Mouse (Mus musculus) embryonic facial prominence, embryonic 14.5 days (tissue): ENCODE data around the gene Rsph14. TPM values are rescaled to one million over a fixed set of nuclear protein-coding genes. Genes with fewer than 3 reads are reported as not detected.
A peak's percentile ranks its signal among the peaks of the same experiment; 100 is the strongest.

Source experiments
- ATAC-seq: fragments of 200-750 bp; cut with Nextera tagmentation; 2 replicates; pipeline ENCODE4 v1.8.0; 2017; ENCODE audit warnings: low read depth, moderate number of reproducible peaks, moderate TSS enrichment
- DNase-seq: peaks from one replicate; pipeline ENCODE4 v3.0.0-alpha.2; 2015; ENCODE audit warnings: low spot score
- H3K27ac ChIP-seq: fragments of 300-500 bp; sonication (generic); replicated peaks from 2 replicates; pipeline ENCODE4 v1.5.1; 2014; ENCODE audit warnings: low read depth, mild to moderate bottlenecking, low read length, moderate library complexity
- H3K27me3 ChIP-seq: fragments of 300-500 bp; sonication (generic); replicated peaks from 2 replicates; pipeline ENCODE4 v1.6.1; 2014; ENCODE audit warnings: low read length; ENCODE audit not compliant: control insufficient read depth, insufficient read depth
- H3K36me3 ChIP-seq: fragments of 300-500 bp; sonication (generic); 2 replicates; pipeline ENCODE4 v1.6.1; 2014; ENCODE audit warnings: low read length, mixed read lengths; ENCODE audit not compliant: control insufficient read depth, insufficient read depth
- H3K4me1 ChIP-seq: fragments of 300-500 bp; sonication (generic); 2 replicates; pipeline ENCODE4 v1.6.1; 2014; ENCODE audit warnings: antibody characterized with exemption, low read length; ENCODE audit not compliant: control insufficient read depth, insufficient read depth
- H3K4me2 ChIP-seq: fragments of 300-500 bp; sonication (generic); 2 replicates; pipeline ENCODE4 v1.6.1; 2014; ENCODE audit warnings: low read depth, mild to moderate bottlenecking, low read length, moderate library complexity, mixed read lengths
- H3K4me3 ChIP-seq: fragments of 300-500 bp; sonication (generic); 2 replicates; pipeline ENCODE4 v1.5.1; 2014; ENCODE audit warnings: low read depth, mild to moderate bottlenecking, low read length
- H3K9ac ChIP-seq: fragments of 300-500 bp; sonication (generic); 2 replicates; pipeline ENCODE4 v1.6.1; 2014; ENCODE audit warnings: low read depth, mild to moderate bottlenecking, low read length, moderate library complexity, mixed read lengths
- H3K9me3 ChIP-seq: fragments of 300-500 bp; sonication (generic); 2 replicates; pipeline ENCODE4 v1.6.1; 2016; ENCODE audit warnings: low read length; ENCODE audit not compliant: control insufficient read depth
- WGBS: fragments of 180-500 bp; shearing (Covaris S2); extraction: QIAGEN DNeasy Blood & Tissue Kit; methylation state at CpG from one replicate; pipeline ENCODE4 v1.1.7; 2014; 5-methylcytosine and 5-hydroxymethylcytosine counted together
- polyA plus RNA-seq: library from polyadenylated mRNA; unstranded; fragments of >200 nt; fragmentation: Nextera tagmentation; extraction: Ambion mirVana; gene quantifications from 2 replicates; pipeline ENCODE4 v1.2.1, GENCODE M21; 2014

The Rsph14 gene
- 0.39 and 2.4 TPM in 2 replicates for polyA plus RNA-seq

DNA sequence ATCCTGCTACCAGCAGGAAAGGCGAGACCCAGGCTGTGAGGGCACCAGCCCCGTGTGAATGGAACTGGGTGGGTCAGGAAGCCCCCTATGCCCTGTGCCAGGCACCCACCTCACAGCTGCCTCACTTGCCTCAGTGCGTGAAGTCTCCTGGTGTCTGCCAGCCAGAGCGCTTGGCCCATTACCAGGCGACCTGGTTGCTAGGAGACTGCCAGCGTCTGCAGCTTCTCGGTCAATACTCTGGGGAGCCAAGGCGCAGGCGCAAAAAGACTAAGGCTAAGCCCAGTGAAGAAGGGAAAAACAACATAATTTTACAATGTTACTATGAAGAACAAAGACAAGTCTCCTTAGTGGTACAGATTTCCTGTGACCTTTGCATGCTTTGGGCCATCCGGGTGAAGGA is at the start of gene Rsph14:
Rsph14 (minus strand) TSS at position 192 of the 400 bp plus-strand sequence.
- Histone ChIP-seq H3K9ac (no peak within 1 kb of the TSS), H3K9me3 (no peaks in the 10 kb centered on the region), H3K4me3 (no peak within 1 kb of the TSS), H3K27me3 (no peaks in the 10 kb centered on the region), H3K27ac (no peak within 1 kb of the TSS), H3K4me1 (peaks cover 9% of the 10 kb centered on the region), H3K4me2 (peak within 1 kb of the TSS; percentile 33), H3K36me3 (no peaks in the 10 kb centered on the region)
- DNase-seq = peak; percentile 92
- ATAC-seq = peak; percentile 49; the same call in 1 of the 2 replicates
- WGBS = 21% methylated on average over 10 of the region's 10 CpGs

DNA sequence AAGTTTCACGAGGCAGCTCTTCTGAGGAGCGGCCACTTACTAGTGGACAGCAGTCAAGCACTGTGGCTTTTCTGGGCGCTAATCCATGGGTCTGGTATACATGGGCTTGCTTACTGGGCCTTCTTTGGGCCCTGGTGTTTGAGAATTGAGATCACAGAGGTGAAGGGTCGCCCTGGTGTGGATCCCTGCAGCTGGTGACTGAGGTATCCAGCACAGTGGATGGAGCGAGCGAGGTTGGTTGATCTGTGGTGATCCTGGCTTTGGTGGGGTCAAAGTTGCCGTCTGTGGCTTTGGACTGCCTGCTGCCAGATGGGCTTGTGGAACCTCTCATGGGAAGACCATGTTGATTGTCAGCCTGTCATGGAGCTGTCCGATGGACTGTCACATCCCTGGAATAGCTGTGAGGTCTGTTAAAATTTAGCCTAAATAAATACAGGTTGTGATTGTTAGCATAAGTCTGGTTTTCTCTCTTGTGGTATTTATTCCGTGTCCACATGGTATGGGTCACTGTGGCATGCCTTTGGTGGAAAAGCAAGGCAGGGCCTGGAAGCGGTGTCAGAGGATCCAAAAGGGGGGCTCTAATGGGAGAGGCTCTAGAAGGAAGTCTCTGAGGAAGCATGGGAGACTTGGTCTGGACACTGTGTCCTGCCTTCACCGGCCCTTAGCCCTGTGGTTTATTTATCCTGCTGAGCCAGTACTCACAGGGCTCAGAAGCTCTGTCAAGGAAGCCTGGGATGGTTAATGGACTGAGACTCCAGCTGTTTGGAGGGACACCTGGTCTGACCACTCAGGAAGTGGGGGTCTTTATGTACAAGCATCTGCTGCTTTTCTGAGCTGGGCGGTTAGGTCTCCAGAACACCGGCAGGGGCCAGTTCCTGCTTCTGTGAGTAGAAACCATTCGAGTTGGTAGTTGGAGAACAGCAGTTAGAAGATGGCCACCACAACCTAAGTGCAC is 46.1 kb upstream of the Rsph14 start:
- no peak overlapping the region for H3K4me3 ChIP-seq
- H3K27me3 ChIP-seq = no peaks in the 10 kb centered on the region
- peaks cover 3% of the 10 kb centered on the region; the same call in 1 of the 2 replicates for H3K4me1 ChIP-seq
- no peak for DNase-seq
- H3K27ac ChIP-seq = no peak overlapping the region
- H3K36me3 ChIP-seq = no peaks in the 10 kb centered on the region
- no peak overlapping the region for H3K9ac ChIP-seq
- no peak for ATAC-seq
- H3K4me2 ChIP-seq = no peak overlapping the region
- 77% methylated on average over 14 of the region's 14 CpGs for WGBS
- no peaks in the 10 kb centered on the region for H3K9me3 ChIP-seq

DNA sequence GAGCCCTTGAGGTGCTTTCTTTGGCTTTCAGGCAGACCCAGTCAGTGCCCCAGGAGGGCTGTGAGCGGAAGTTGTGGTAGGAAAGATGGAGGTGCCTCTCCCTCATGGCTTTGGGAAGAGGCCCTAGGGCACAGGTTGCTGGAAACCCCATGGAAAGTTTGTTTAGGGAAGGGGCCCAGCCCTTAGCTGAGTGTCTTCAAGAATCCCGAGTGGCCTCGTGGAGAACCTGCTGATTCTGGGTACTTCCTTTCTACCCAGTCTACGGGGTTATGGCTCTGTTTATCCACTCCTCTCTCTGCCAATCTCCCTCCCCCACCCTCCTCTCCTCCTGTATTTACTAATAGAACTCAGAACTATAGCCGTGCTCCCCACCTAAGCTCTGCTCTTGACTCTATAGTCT is 43.3 kb upstream of the Rsph14 start:
- Histone ChIP-seq H3K4me1 (peaks cover 3% of the 10 kb centered on the region; the same call in 1 of the 2 replicates), H3K9ac (no peak overlapping the region), H3K4me2 (no peak overlapping the region), H3K27me3 (no peaks in the 10 kb centered on the region), H3K9me3 (no peaks in the 10 kb centered on the region), H3K4me3 (no peak overlapping the region), H3K36me3 (no peaks in the 10 kb centered on the region), H3K27ac (no peak overlapping the region)
- 74% methylated on average over 5 of the region's 5 CpGs for WGBS
- ATAC-seq (no peak), DNase-seq (no peak)

DNA sequence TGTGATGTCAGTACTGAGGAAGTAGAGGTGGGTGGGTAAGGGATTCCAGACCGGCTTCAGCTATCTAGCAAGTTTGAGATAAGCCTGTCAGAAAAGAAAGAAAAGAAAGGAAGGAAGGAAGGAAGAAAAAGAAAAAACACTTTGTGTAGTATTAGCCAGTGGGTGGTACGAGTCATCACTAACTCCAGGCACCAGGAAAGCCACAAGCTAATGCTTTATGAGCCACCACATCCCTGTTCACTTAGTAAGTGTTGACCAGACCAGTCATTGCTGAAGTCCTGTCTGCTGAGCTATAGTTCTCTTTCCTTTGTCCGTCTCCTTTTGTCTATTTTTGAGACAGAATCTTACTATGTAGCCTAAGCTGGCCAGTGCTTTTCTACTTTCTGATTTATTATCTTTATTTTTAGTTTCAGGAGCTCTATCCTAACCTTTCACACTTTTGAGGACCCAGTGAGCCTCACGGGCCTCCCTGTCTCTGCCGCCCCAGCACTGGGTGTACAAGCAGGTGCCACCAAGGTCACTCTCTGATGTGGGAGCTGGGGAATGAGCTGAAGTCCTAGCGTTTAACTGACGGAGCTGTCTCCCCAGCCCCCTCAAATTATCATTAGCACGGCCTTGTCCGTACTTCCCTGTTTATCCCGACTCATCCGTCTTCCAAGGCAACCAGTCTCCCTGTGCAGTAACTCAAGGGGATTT is 38.0 kb upstream of the Rsph14 start:
- H3K4me3 ChIP-seq = no peak overlapping the region
- no peak overlapping the region for H3K9ac ChIP-seq
- WGBS = 77% methylated on average over 11 of the region's 11 CpGs
- H3K36me3 ChIP-seq = 0 out of 2 replicates have a peak, but pooled peaks cover 11% of the 10 kb centered on the region
- H3K4me1 ChIP-seq = peaks cover 14% of the 10 kb centered on the region
- H3K4me2 ChIP-seq = no peak overlapping the region
- H3K27me3 ChIP-seq = no peaks in the 10 kb centered on the region
- ATAC-seq = no peak
- H3K9me3 ChIP-seq = no peaks in the 10 kb centered on the region
- no peak for DNase-seq
- H3K27ac ChIP-seq = no peak overlapping the region

DNA sequence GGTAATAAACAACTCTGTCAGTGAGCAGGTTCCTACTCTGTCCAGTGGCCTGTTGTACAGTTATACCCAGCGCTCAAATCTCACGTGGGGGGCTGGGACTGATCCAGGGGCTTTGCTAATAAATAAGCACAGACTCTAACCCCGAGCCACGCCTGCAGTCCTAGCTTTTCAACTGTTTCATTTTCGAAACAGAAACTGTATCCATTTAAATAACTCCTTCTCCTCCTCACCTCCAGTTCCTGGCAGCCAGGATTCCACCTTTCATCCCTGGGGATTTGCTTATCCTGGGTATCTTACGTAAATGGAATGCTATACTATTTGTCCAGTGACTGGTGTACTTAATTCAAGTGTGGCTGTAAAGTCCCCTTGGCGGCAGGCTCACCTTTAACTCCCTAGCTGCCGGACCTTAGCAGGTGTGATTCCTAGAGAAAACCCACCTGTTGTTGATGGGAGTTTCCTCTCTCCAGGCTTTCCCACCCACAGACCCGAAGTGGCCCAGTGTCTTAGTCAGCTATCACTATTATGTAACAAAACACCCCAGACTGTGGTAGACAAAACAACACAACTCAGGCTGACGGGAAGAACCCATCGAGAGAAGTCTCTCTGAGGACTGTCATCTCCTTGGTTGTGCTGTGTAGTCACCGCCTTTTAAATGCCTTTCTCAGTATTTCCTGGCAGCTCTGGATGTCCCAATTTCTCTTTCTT is 36.4 kb upstream of the Rsph14 start:
- no peak overlapping the region for H3K9ac ChIP-seq
- H3K9me3 ChIP-seq = no peaks in the 10 kb centered on the region
- no peak overlapping the region for H3K27ac ChIP-seq
- H3K36me3 ChIP-seq = 0 out of 2 replicates have a peak, but pooled peaks cover 14% of the 10 kb centered on the region
- no peak overlapping the region for H3K4me2 ChIP-seq
- ATAC-seq = no peak
- no peak overlapping the region for H3K4me3 ChIP-seq
- no peak for DNase-seq
- 42% methylated on average over 12 of the region's 12 CpGs for WGBS
- H3K27me3 ChIP-seq = no peaks in the 10 kb centered on the region
- peaks cover 24% of the 10 kb centered on the region for H3K4me1 ChIP-seq

DNA sequence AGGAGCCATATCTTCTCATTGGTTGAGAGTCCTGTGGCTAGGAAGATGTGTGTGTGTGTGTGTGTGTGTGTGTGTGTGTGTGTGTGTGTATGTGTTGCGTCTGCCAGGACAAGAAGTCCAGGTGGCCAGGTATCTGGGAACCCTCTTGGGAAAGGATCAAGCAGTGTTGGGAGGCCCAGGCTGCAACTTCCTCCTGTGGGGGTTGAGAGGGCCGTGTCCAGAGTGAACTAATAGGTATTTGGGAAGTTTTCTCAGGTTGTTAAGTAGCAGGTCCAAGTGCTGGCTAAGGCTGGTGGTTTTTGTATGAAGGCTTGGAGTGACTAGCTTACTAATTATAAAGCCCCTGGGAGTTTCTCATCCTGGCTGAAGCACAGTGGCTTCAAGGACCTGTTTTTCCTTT is 35.7 kb upstream of the Rsph14 start:
- Histone ChIP-seq H3K27ac (no peak overlapping the region), H3K4me3 (no peak overlapping the region), H3K4me2 (no peak overlapping the region), H3K9ac (no peak overlapping the region), H3K27me3 (no peaks in the 10 kb centered on the region), H3K36me3 (0 out of 2 replicates have a peak, but pooled peaks cover 14% of the 10 kb centered on the region), H3K4me1 (peaks cover 28% of the 10 kb centered on the region), H3K9me3 (no peaks in the 10 kb centered on the region)
- WGBS = 30% methylated on average over 2 of the region's 2 CpGs
- DNase-seq = no peak
- ATAC-seq = no peak

DNA sequence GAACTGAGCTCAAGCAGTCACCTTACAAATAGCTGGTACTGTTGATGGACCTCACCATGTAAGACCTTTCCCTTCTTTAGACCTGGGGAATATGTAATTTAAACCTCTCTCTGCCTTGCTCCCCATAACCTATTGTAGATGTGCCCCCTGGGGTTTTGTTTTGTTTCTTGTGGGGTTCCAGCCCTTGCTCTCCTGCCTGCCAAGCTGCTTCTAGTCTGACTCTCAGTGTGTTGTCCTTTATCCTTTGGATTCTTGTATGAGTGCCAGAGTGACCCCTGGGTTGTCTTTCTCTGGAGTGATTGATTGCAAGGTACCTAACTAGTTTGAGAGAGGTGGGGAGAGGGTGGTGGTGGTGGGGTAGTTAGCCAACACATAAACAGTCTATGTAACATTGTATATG is 35.1 kb upstream of the Rsph14 start:
- Histone ChIP-seq H3K36me3 (0 out of 2 replicates have a peak, but pooled peaks cover 14% of the 10 kb centered on the region), H3K27ac (no peak overlapping the region), H3K4me1 (peaks cover 34% of the 10 kb centered on the region), H3K4me3 (no peak overlapping the region), H3K27me3 (no peaks in the 10 kb centered on the region), H3K9ac (no peak overlapping the region), H3K4me2 (no peak overlapping the region), H3K9me3 (no peaks in the 10 kb centered on the region)
- ATAC-seq (no peak), DNase-seq (no peak)

DNA sequence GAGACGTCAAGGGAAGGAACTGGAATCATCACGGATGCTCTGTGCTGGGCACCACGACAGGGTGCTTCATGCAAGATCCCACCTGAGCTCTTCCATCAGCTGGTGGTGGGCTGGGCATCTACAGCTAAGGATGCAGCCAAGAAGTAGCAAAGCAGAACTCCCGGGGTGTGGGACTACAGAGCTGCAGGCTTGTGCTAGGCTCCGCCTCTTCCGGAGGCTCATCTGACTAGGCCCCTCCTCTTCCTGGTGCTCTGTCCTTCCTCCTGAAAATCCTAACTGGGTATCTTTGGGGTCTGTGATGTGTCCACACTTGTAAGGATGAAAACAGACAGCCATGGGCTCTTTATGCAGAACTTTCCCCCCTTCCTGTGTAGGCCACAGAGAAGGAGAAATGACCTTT is 33.3 kb upstream of the Rsph14 start:
- no peaks in the 10 kb centered on the region for H3K27me3 ChIP-seq
- 0 out of 2 replicates have a peak, but pooled peaks cover 14% of the 10 kb centered on the region for H3K36me3 ChIP-seq
- 76% methylated on average over 6 of the region's 6 CpGs for WGBS
- no peak overlapping the region for H3K4me2 ChIP-seq
- no peaks in the 10 kb centered on the region for H3K9me3 ChIP-seq
- no peak overlapping the region for H3K4me3 ChIP-seq
- no peak overlapping the region for H3K27ac ChIP-seq
- peaks cover 44% of the 10 kb centered on the region for H3K4me1 ChIP-seq
- DNase-seq (no peak), ATAC-seq (no peak)
- H3K9ac ChIP-seq = no peak overlapping the region
